Mouse (Mus musculus) right cerebral cortex, postnatal 36 days (tissue): ENCODE data around the gene Mroh2a.

Experiments used
- DNase-seq, 2 experiments: peaks; one replicate each; pipeline ENCODE4 v3.0.0; 2022; ENCODE audit warnings: low spot score in 2 of 2, mixed read lengths in 1 of 2

Gene Mroh2a

DNA sequence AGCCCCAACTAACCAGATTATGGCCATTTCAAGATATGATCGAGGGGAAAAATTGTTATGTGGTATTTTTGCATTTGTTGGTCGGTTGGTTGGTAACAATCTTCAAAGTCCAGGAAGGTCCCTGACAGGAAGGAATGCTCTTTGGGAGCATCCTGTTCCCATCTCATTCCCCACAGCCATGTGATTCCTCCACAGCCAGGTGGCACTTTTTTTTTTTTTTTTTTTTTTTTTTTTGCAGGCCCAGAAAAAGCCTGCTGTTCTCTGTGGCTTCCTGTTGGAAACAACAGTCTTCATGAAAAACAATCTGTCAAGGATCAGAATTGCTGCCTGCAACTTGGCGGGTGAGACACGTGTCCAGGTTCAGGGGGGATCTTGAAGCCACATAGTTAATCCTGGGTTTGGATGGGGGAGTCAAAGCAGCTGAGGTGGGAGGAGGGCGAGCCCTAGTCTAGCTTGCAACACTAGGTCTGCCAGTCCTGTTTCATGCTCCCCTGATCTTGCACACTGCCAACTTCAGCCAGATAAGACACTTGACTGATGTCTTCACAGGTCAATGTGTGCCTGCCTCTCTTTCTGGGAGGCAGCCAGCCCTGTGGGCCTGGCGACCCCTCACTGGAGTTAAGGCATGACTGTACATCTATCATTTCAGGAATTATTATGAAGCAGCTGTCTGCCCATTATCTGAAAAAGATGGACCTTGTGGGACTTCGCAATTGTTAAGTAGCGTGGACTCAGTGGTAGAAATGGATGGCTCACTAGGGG, 32.3 kb downstream of the Mroh2a start:
- no peak for DNase-seq

- DNase-seq = no peak
These were observed 32.8 kb downstream of the Mroh2a start for GRCm38 (mm10) chr1:88259643-88260024.

DNA sequence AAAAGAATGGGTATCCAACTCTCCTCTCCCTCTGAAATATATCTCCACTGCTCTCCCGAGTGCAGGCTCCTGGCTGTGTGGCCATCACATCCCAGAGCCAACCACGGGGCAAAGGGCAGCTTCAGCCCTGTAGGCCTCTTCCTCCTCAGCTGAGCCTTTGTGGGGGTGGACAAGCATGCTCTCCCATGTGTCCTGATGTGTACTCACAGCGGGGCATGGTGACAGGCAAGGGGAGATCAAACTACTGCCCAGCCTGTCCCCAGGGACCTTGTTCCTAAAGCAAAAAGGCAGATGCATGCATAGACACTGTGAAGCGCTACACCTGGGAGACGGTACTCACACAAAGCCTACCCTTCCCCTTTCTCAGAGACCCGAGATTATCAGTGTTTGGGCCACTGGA, 33.3 kb downstream of the Mroh2a start:
- DNase-seq = no peak

GRCm38 (mm10) chr1:88260604-88261377, 34.0 kb downstream of the Mroh2a start:
- DNase-seq = no peak

GRCm38 (mm10) chr1:88261706-88262105, 34.9 kb downstream of the Mroh2a start:
- no peak for DNase-seq

- no peak for DNase-seq
These were observed 35.5 kb downstream of the Mroh2a start for GRCm38 (mm10) chr1:88262255-88262654.

DNA sequence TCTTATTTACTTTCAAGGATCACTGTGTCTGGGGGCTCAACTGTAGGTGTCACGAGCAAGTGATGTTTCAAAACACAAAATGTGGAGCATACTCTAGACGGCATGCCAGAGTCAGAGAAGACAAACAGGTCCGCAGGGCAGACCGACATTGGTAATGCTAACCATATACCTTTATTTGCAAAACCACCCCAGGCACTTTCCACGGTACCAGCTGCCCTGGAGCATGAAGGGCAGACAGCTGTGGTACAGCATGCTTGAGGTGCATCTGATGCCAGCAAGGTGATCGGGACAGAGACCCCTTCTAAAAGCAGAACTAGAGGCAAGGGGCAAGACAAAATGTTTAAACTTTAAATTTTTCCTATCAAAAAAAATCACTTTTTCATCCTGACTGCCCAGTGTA, 36.2 kb downstream of the Mroh2a start:
- no peak for DNase-seq

DNA sequence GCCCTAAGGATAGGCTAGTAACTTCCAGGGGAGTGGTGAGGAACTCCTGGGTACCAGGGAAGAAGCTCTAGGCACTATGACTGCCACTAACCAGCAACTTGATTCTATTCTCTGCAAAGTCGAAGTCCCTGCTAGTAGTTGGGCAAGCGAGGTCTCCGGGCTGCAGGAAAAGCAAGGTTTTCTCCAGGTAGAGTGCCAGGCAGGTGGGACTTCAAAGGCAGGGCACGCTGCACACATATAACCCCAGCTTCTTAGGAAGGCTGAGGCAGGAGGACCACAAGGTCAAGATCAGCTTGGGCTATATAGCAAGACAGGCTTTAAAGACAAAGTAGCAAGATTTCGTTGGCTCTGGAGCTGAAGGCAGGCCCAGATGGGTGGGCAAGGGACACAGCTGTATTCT, 37.0 kb downstream of the Mroh2a start:
- no peak for DNase-seq

DNA sequence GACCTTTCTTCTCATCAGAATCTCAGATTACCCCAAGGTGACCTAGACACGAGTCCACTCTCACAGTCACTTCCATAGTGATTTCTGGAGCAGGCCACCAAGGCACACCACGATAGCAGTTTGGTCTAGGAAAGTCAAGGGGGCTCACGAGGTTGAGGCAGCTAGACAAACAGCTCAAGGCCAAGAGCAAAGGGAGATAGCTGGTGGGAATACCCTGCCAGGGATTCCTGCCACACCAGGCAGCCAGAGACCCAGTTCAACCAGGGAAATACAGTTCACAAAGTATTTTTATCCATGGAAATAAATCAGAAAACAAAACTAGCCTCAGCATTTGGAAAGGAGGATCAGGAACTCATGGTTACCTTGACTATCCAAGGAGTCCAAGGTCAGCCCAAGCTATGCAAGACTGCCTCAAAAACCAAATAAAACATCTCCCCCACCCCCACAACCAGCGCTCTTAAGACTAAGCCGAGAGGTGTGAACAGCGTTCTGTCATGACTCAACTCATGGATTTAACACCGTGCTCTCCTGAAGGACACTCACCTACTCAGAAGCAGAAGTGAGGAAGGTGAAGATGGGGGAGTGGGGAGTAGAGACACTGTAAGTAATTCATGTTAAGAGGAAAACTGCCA, 37.6 kb downstream of the Mroh2a start:
- DNase-seq = no peak

GRCm38 (mm10) chr1:88264869-88265240, 38.1 kb downstream of the Mroh2a start:
- no peak for DNase-seq

DNA sequence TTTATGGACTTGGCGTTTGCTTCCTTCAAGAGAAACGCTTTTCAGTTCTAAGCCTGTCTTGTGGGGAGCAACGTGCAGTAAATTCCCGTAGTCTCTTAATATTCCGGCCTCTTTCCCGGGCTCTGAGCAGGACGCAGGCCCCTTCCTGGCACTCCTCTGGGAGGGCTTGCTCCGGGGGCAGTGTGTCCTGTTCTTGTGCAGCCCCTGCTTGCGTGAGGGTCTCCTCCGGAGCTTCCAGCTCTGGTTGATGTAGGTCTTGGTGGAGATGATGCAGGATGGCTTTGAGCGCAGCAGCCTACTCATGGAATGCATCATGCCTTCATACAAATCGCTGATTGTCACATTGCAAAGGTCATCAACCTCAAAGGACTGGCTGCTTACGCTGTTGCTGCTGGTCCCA, 39.3 kb downstream of the Mroh2a start:
- no peak for DNase-seq

DNA sequence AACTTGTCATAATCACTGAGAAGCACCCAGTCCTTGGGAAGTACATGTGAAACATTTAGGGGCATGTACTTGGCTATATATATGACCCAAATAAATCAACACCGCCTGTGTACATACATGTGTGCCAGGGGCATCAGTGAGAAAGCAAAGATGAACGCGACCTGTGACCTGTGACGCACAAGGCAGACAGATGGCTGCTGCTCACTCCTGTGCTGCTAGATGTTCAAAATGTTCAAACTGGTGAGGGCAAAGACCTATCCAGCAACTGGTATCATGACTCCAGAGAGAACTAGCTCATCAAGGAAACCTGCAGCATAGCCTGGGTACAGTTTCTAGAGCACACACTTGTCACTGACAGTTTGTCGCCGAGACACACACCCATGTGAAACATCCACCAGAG, 40.7 kb downstream of the Mroh2a start:
- DNase-seq = no peak

GRCm38 (mm10) chr1:88268070-88268469, 41.3 kb downstream of the Mroh2a start:
- DNase-seq = no peak

GRCm38 (mm10) chr1:88269539-88270309, 42.9 kb downstream of the Mroh2a start:
- DNase-seq = no peak

DNA sequence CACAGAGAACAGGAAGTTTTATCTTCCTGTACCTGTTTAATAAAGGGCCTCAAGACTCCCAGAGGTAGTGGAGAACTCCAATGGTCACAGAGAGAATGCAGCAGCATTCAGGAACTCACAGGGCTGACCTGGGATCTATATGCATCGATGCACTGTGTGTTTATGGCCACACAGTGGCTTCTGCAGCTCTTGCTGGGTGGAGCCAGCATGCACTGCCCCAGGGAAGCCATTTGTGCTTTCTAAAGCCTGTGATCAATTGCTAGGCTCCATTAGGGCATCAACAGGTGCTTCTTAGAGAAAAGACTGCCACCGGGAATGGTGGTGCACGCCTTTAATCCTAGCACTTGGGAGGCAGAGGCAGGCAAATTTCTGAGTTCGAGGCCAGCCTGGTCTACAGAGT, 46.1 kb downstream of the Mroh2a start:
- no peak for DNase-seq

GRCm38 (mm10) chr1:88273326-88273725, 46.5 kb downstream of the Mroh2a start:
- DNase-seq = no peak

GRCm38 (mm10) chr1:88273832-88274231, 47.0 kb downstream of the Mroh2a start:
- DNase-seq = no peak

DNA sequence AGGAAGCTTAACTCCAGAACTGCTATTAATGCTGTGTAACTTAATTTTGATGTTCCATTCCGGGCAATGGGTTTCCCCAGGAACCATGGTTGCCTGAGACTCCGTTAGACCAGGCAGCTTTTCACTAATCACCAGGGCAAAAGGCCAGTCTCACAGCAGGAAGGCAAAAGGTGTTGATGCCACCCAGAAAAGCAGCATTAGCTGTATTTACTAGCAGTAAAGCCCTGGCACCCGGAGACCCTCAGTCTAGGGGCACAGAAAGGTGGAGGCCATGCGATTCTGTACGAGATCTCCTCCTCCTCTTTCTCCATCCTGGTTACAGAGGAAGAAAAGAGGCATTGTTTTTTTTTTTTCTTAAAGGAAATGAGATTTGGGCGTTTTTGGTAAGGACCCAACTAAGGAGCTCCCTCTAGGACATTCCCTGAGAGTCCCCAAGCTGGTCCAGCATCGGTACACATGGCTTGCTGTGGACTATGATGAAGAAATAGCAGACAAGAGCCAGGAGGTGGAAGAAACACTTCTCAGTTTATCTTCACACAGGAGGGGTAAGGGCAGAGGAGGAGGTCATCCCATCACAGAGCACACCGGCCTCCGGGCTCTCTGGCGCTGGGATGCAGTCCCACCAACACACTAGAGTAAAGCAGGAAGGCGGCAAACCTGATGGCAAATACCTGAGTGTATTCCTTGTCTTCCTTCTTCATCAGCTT, 47.7 kb downstream of the Mroh2a start:
- DNase-seq = no peak

DNA sequence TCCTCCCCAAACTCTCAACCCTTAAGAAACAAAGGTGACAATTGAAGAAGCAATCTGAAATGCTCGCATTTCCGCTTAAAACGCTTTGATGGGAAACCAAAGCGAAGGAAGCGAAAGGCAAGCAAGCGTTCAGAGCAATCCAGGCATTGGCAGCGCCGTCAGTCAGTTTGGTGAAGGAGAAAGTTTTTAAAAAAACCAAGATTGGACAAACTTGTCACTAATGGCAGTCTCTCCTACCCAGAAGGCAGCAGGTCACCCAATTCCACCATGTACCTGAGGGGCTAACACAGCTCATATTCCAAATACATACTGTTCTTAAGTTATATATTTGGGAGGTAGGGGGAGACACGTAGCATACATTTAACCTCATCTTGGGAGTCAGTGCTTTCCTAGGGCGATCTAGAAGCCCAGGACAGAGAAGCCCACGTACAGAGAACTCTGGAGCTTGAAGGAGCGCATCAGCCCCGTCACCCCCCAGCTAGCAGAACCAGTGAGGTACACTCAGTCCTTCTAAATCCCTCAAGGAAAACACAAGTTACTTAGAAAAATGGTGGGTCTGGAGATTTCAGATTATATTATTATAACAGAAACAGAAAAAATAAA, 48.4 kb downstream of the Mroh2a start:
- DNase-seq = no peak

- no peak for DNase-seq
These were observed 49.1 kb downstream of the Mroh2a start for GRCm38 (mm10) chr1:88275698-88276523.
